Mouse (Mus musculus) megakaryocyte progenitor cell, adult 5-6 weeks (primary cell): ENCODE results near the gene Zcchc9. TPM values are rescaled to one million over a fixed set of nuclear protein-coding genes. Genes with fewer than 3 reads are reported as not detected.
"Not testable (repeated sequence)": the region's sequence is repeated elsewhere in the genome, so short reads cannot be mapped to it uniquely, and the experiment has no call there.

Source experiments
- ATAC-seq: replicated peaks from 2 replicates; pipeline ENCODE4 v1.8.0; 2016; ENCODE audit warnings: mild to moderate bottlenecking, moderate TSS enrichment, inconsistent platforms; ENCODE audit not compliant: poor library complexity
- total RNA-seq, 2 experiments: library from RNA; stranded (forward) in 1 of 2; stranded (reverse) in 1 of 2; fragments of 157-497, 149-512 nt in 1 of 2; fragments of 200-1000 nt in 1 of 2; gene quantifications; 2 replicates each; pipeline versions ENCODE4 v1.2.3 to v1.2.4; 2015 to 2017

Gene Zcchc9
- total RNA-seq, 2 experiments from 2014 or later = 39.6 to 46.5 TPM

- not testable (repeated sequence) for ATAC-seq
Observed at GRCm38 (mm10) chr13:91763654-91764053, 43.9 kb downstream of the Zcchc9 start.

- no peak for ATAC-seq
Observed at GRCm38 (mm10) chr13:91761654-91762445, 45.7 kb downstream of the Zcchc9 start.

GRCm38 (mm10) chr13:91760302-91761050 lies 47.0 kb downstream of the Zcchc9 start:
- no peak for ATAC-seq

GRCm38 (mm10) chr13:91759791-91760190 lies 47.7 kb downstream of the Zcchc9 start:
- no peak for ATAC-seq

GRCm38 (mm10) chr13:91758316-91759048 lies 49.0 kb downstream of the Zcchc9 start:
- no peak for ATAC-seq

GRCm38 (mm10) chr13:91756230-91756629 lies 51.3 kb downstream of the Zcchc9 start:
- ATAC-seq = no peak

- no peak for ATAC-seq
Observed at GRCm38 (mm10) chr13:91754762-91755161, 52.7 kb downstream of the Zcchc9 start.

GRCm38 (mm10) chr13:91753724-91754123 lies 53.8 kb downstream of the Zcchc9 start:
- peak; percentile 31 for ATAC-seq

GRCm38 (mm10) chr13:91749981-91750380 lies 57.5 kb downstream of the Zcchc9 start:
- no peak for ATAC-seq

- ATAC-seq = no peak
Observed at GRCm38 (mm10) chr13:91748401-91748800, 59.1 kb downstream of the Zcchc9 start.

Other genes with a start within 250 kb of the Zcchc9 start
- not detected in 2 replicates for gene Acot12, start 66.2 kb downstream of the Zcchc9 start, total RNA-seq (2015)
- gene Acot12, start 66.2 kb downstream of the Zcchc9 start, total RNA-seq (2017) = not detected in 2 replicates
- gene Ckmt2, start 69.2 kb upstream of the Zcchc9 start, total RNA-seq (2015) = not detected in 2 replicates
- not detected in 2 replicates for gene Ckmt2, start 69.2 kb upstream of the Zcchc9 start, total RNA-seq (2017)